Mouse (Mus musculus) kidney, adult 11 months (tissue): ENCODE results near the gene Etv5.
"Not testable (repeated sequence)": the region's sequence is repeated elsewhere in the genome, so short reads cannot be mapped to it uniquely, and the experiment has no call there.

Experiments
- DNase-seq: peaks from one replicate; pipeline ENCODE4 v3.0.0; 2022

The Etv5 gene

GRCm38 (mm10) chr16:22389146-22389911 is 50.2 kb downstream of the Etv5 start:
- DNase-seq = no peak

GRCm38 (mm10) chr16:22387731-22388130 is 51.8 kb downstream of the Etv5 start:
- no peak for DNase-seq

- DNase-seq = not testable (repeated sequence)
Measured at GRCm38 (mm10) chr16:22382018-22382417, 57.5 kb downstream of the Etv5 start.

- DNase-seq = peak; percentile 77
Measured at GRCm38 (mm10) chr16:22380981-22381380, 58.5 kb downstream of the Etv5 start.

- no peak for DNase-seq
Measured at GRCm38 (mm10) chr16:22379986-22380385, 59.5 kb downstream of the Etv5 start.

GRCm38 (mm10) chr16:22379342-22379741 is 60.2 kb downstream of the Etv5 start:
- no peak for DNase-seq

GRCm38 (mm10) chr16:22377714-22378113 is 61.8 kb downstream of the Etv5 start:
- no peak for DNase-seq

GRCm38 (mm10) chr16:22374898-22375297 is 64.6 kb downstream of the Etv5 start:
- DNase-seq = no peak

- peak; percentile 63 for DNase-seq
Measured at GRCm38 (mm10) chr16:22372701-22373124, 66.8 kb downstream of the Etv5 start.

GRCm38 (mm10) chr16:22372225-22372624 is 67.3 kb downstream of the Etv5 start:
- DNase-seq = no peak

GRCm38 (mm10) chr16:22367099-22367498 is 72.4 kb downstream of the Etv5 start:
- DNase-seq = no peak

- DNase-seq = no peak
Measured at GRCm38 (mm10) chr16:22366040-22366439, 73.5 kb downstream of the Etv5 start.

GRCm38 (mm10) chr16:22365596-22365995 is 73.9 kb downstream of the Etv5 start:
- no peak for DNase-seq

GRCm38 (mm10) chr16:22358701-22359354 is 80.7 kb downstream of the Etv5 start:
- DNase-seq = no peak

GRCm38 (mm10) chr16:22354177-22354576 is 85.3 kb downstream of the Etv5 start:
- not testable (repeated sequence) for DNase-seq

GRCm38 (mm10) chr16:22353639-22354038 is 85.9 kb downstream of the Etv5 start:
- no peak for DNase-seq

GRCm38 (mm10) chr16:22351194-22351593 is 88.3 kb downstream of the Etv5 start:
- DNase-seq = no peak

GRCm38 (mm10) chr16:22349798-22350197 is 89.7 kb downstream of the Etv5 start:
- no peak for DNase-seq

- no peak for DNase-seq
Measured at GRCm38 (mm10) chr16:22348478-22349270, 90.8 kb downstream of the Etv5 start.

GRCm38 (mm10) chr16:22348014-22348413 is 91.5 kb downstream of the Etv5 start:
- DNase-seq = no peak

- DNase-seq = no peak
Measured at GRCm38 (mm10) chr16:22341236-22341671, 98.3 kb downstream of the Etv5 start.

GRCm38 (mm10) chr16:22335781-22336180 is 103.7 kb downstream of the Etv5 start:
- peak; percentile 23 for DNase-seq
